Mouse (Mus musculus) thymus, adult 2 months (tissue): Measurements from ENCODE around the gene Celf5.

ENCODE experiments used
- CTCF ChIP-seq: fragments of 200-500 bp; IDR thresholded peaks from 2 replicates; pipeline ENCODE4 v1.5.1; 2012; ENCODE audit warnings: mild to moderate bottlenecking, control low read depth, low read length, moderate library complexity, borderline replicate concordance; ENCODE audit not compliant: control insufficient read depth, poor library complexity, insufficient read depth; ENCODE audit errors: extremely low read depth
- POLR2A ChIP-seq: fragments of 200-500 bp; IDR thresholded peaks from 2 replicates; pipeline ENCODE4 v1.6.1; 2012; ENCODE audit warnings: mild to moderate bottlenecking, low read length, control low read depth, moderate library complexity; ENCODE audit not compliant: control insufficient read depth, poor library complexity, insufficient read depth; ENCODE audit errors: extremely low read depth

- no peak for TF ChIP-seq CTCF
- no peak for TF ChIP-seq POLR2A
Observed at GRCm38 (mm10) chr10:81489941-81490340, 7.4 kb upstream of the Celf5 start.
